Mouse (Mus musculus): Measurements from ENCODE around the gene Ankmy1.

Gene Ankmy1

GRCm38 (mm10) chr1:92910925-92911720, 8.4 kb upstream of the Ankmy1 start:
- peak; percentile 81 for DNase-seq

GRCm38 (mm10) chr1:92910239-92910885, 7.7 kb upstream of the Ankmy1 start, which contains the start of gene Rnpepl1:
Gene Rnpepl1 (plus strand): TSS chr1:92910783.
- peak; percentile 87 for DNase-seq

- no peak for DNase-seq
Measured at GRCm38 (mm10) chr1:92909068-92909467, 6.4 kb upstream of the Ankmy1 start.

GRCm38 (mm10) chr1:92908664-92909063, 6.0 kb upstream of the Ankmy1 start:
- DNase-seq = no peak

- peak; percentile 64 for DNase-seq
Measured at GRCm38 (mm10) chr1:92907632-92908360, 5.1 kb upstream of the Ankmy1 start.

- DNase-seq = peak; percentile 93
Measured at GRCm38 (mm10) chr1:92906779-92907631, 4.3 kb upstream of the Ankmy1 start, which contains the start of gene Dusp28. Gene Dusp28 (plus strand): TSS chr1:92906981.

GRCm38 (mm10) chr1:92905703-92906310, 3.1 kb upstream of the Ankmy1 start:
- no peak for DNase-seq

GRCm38 (mm10) chr1:92903627-92904026, 921 bp upstream of the Ankmy1 start:
- no peak for DNase-seq

- DNase-seq = peak; percentile 87
Measured at GRCm38 (mm10) chr1:92895089-92895488, 7.6 kb downstream of the Ankmy1 start.

GRCm38 (mm10) chr1:92893896-92894295, 8.8 kb downstream of the Ankmy1 start:
- DNase-seq = no peak

- DNase-seq = no peak
Measured at GRCm38 (mm10) chr1:92892791-92893190, 9.9 kb downstream of the Ankmy1 start.

- DNase-seq = no peak
Measured at GRCm38 (mm10) chr1:92888901-92889655, 13.6 kb downstream of the Ankmy1 start.

GRCm38 (mm10) chr1:92881982-92882381, 20.7 kb downstream of the Ankmy1 start:
- peak; percentile 65 for DNase-seq

GRCm38 (mm10) chr1:92880101-92880500, 22.6 kb downstream of the Ankmy1 start:
- DNase-seq = peak; percentile 63

GRCm38 (mm10) chr1:92879266-92879665, 23.4 kb downstream of the Ankmy1 start:
- peak; percentile 99 for DNase-seq

- peak; percentile 60 for DNase-seq
Measured at GRCm38 (mm10) chr1:92878066-92878741, 24.5 kb downstream of the Ankmy1 start.

GRCm38 (mm10) chr1:92877431-92877978, 25.2 kb downstream of the Ankmy1 start:
- DNase-seq = peak; percentile 41

GRCm38 (mm10) chr1:92875360-92876111, 27.2 kb downstream of the Ankmy1 start:
- no peak for DNase-seq

- no peak for DNase-seq
Measured at GRCm38 (mm10) chr1:92874011-92874410, 28.7 kb downstream of the Ankmy1 start.

Data from cerebellum, adult 11-12 months (tissue).